Comparison of ENCODE assay signal across 10 mouse cellular contexts in the genomic region with DNA sequence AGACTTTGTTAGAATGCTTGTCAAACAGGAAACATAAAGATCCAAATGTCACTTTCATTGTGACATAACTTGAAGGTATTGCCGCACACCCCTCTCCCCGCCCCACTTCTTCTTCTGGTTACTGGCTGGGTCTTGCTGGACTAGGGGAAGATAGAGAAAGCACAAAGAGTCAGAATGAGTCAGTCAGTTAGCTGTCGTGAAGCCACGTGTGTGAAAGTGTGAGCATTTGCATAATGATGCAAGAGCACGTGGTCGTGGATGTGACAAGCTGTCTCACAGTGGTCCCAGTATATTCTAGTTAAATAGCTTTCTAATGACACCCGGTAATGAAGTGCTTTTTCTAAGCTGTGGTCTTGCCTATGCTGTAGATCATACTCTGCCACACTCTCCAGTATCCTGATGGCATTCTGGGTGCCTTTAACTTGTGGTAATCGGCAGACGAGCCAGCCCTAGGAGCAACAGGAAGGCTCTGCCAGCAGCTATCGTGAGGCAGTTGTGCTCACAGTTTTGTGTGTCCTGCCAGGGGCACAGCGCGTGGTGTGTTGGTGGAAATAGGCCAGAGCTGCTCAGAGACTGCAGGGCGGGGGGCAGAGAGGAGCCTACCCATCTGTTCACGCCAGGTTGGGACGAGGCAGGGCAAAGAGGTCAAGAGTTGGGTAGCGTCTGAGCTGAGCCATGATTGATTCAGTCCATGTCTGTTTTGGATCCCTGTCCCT. TPM values are rescaled to one million over a fixed set of nuclear protein-coding genes. Genes with fewer than 3 reads are reported as not detected.
DNase-seq lines count a peak whose midpoint lies in the region; ATAC-seq lines count a peak whose summit lies in the region.
"Had no signal": no experiment of that assay in that cellular context is flagged by ENCODE, and none has a peak within 500 bp of the region (broad histone marks: within the 10 kb centered on the region; RNA-seq: fewer than 3 reads in every experiment).

No protein-coding gene starts in this region.

- H3K36me3 ChIP-seq in forebrain, embryonic 16.5 days (ENCODE audit: control insufficient read depth, insufficient read depth): no peaks in the 10 kb centered on the region
- no peaks in the 10 kb centered on the region for H3K36me3 ChIP-seq in kidney, embryonic 16.5 days (ENCODE audit: insufficient read depth, low read length)
- H3K36me3 ChIP-seq: stomach, embryonic 15.5 days had no signal

- ATAC-seq in forebrain, embryonic 16.5 days: peak; percentile 84
- ATAC-seq in megakaryocyte-erythroid progenitor cell, adult 5-6 weeks (replicated peaks; ENCODE audit: low FRiP score, low TSS enrichment, poor library complexity, severe bottlenecking): peak; percentile 40
- ATAC-seq in kidney, embryonic 16.5 days (ENCODE audit: low FRiP score, low TSS enrichment): no peak
- ATAC-seq: activated CD4-positive, CD25-positive, alpha-beta regulatory T cell, adult 4 months; midbrain, embryonic 16.5 days had no signal

- no peaks in the 10 kb centered on the region for H3K27me3 ChIP-seq in forebrain, embryonic 16.5 days (replicated peaks; ENCODE audit: control insufficient read depth, insufficient read depth, low read length)
- no peaks in the 10 kb centered on the region for H3K27me3 ChIP-seq in kidney, embryonic 16.5 days (ENCODE audit: insufficient read depth, low read length)
- H3K27me3 ChIP-seq: stomach, embryonic 15.5 days had no signal

- H3K4me2 ChIP-seq in forebrain, embryonic 16.5 days (ENCODE audit: low read length): peak overlapping the region; percentile 29
- H3K4me2 ChIP-seq in kidney, embryonic 16.5 days (replicated peaks; ENCODE audit: low read depth, low read length): no peak overlapping the region
- H3K4me2 ChIP-seq: stomach, embryonic 15.5 days had no signal

- WGBS in forebrain, embryonic 16.5 days: 48% methylated on average over 16 of the region's 16 CpGs
- WGBS in kidney, embryonic 16.5 days: 59% methylated on average over 16 of the region's 16 CpGs

- DNase-seq in layer of hippocampus, adult 8-10 months (ENCODE audit: low spot score in 2 of 2): peak; percentile 12 to 16
- no peak for DNase-seq in layer of hippocampus, adult 9-10 months (ENCODE audit: low spot score)
- peak; percentile 49 for DNase-seq in NIH3T3 (ENCODE audit: low read depth)
- DNase-seq in ovary, postnatal 14 days (ENCODE audit: low spot score): no peak

- no peak overlapping the region for H3K27ac ChIP-seq in forebrain, embryonic 16.5 days (ENCODE audit: low read length)
- no peak overlapping the region for H3K27ac ChIP-seq in kidney, embryonic 16.5 days (ENCODE audit: low read length)
- H3K27ac ChIP-seq: stomach, embryonic 15.5 days had no signal

- no peak overlapping the region; the same call in 1 of the 2 replicates for H3K9ac ChIP-seq in forebrain, embryonic 16.5 days (replicated peaks; ENCODE audit: low read depth, low read length)
- no peak overlapping the region for H3K9ac ChIP-seq in kidney, embryonic 16.5 days (replicated peaks; ENCODE audit: low read length)
- H3K9ac ChIP-seq: stomach, embryonic 15.5 days had no signal

- no peak overlapping the region for H3K4me3 ChIP-seq in forebrain, embryonic 16.5 days (replicated peaks; ENCODE audit: low read length)
- H3K4me3 ChIP-seq in kidney, embryonic 16.5 days (ENCODE audit: low read length): no peak overlapping the region
- H3K4me3 ChIP-seq: stomach, embryonic 15.5 days had no signal

- H3K4me1 ChIP-seq in forebrain, embryonic 16.5 days (replicated peaks; ENCODE audit: control insufficient read depth, insufficient read depth, low read length): peaks cover 10% of the 10 kb centered on the region
- peaks cover 75% of the 10 kb centered on the region for H3K4me1 ChIP-seq in kidney, embryonic 16.5 days (ENCODE audit: insufficient read depth, low read length)

- no peaks in the 10 kb centered on the region for H3K9me3 ChIP-seq in forebrain, embryonic 16.5 days (ENCODE audit: control insufficient read depth, low read length)
- H3K9me3 ChIP-seq in kidney, embryonic 16.5 days (ENCODE audit: low read length): no peaks in the 10 kb centered on the region
- H3K9me3 ChIP-seq: stomach, embryonic 15.5 days had no signal

RNA-seq across cellular contexts. Expression of a gene that starts 40.9 kb away (rescaled TPM):
- 10 to 100 TPM; 23.6 to 34.1 (median 24.8) TPM for total RNA-seq in layer of hippocampus, adult 8-10 months (2022)
- 15.0 and 24.1 TPM in 2 replicates for polyA plus RNA-seq in forebrain, embryonic 16.5 days (2015; fragmentation: Nextera tagmentation; extraction: Ambion mirVana)
- 21.4 and 29.7 TPM in 2 replicates for total RNA-seq in megakaryocyte-erythroid progenitor cell, adult 5-6 weeks (2014; fragmentation: Nextera tagmentation)
- 22.9 and 24.2 TPM in 2 replicates for total RNA-seq in megakaryocyte-erythroid progenitor cell, adult 5-6 weeks (2017)
- polyA plus RNA-seq in kidney, embryonic 16.5 days (2015; fragmentation: Nextera tagmentation; extraction: Ambion mirVana): 91.2 and 96.0 TPM in 2 replicates
- polyA plus RNA-seq: activated CD4-positive, CD25-positive, alpha-beta regulatory T cell, adult 4 months had no signal

Comparison
In these comparisons a context has a peak if more than half of its experiments do, and no peak if none do; other contexts are left out.
1. DNase-seq: peak in layer of hippocampus, adult 8-10 months (2 of 2) and NIH3T3 (single experiment); none in layer of hippocampus, adult 9-10 months (single experiment) and ovary, postnatal 14 days (single experiment).